In the genomic region with DNA sequence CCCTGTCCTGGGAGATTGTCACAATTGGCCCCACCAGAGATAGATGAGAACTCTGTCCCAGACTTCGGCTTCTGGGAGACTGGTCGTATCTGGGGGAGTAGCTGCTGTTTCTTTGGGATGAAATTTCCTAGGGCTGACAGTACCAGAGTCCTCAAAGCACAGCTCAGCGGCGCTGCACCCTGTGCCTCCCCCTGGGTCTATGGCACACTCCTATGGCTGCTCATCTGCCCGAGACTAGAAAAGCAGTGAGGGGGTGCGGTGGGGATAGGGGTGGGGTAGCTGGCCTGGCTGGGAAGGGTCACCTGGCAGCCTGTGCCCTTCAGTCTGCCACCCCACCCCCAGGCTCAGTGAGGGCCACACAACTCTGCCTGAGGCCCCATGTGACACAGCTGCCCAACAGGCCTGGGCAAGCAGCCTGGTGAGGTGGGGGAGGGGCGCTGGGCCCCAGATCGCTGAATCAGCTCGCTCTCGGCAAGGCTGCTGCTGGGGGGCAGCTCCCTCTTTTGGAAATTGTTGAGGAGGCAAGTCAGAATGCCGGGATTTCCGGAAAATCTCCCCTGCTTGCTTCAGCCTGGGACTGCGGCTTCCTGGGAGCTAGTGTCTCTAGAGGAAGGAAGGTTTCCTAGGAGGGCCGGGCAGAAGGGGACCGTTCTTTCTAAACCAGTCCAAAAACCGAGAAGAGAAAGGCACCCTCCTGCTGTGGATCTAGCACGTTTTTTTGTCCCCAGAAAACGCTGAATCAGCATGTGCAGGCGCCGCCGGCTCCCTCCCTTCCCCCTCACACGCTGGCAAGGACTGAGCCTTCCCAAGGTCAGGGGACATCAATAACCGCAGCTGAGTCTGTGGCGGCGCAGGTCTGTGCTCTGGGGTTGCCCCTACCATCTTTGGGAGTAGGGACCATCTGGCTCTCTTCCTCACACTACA, we compare ENCODE assay signal across 8 mouse cellular contexts. TPM values are rescaled to one million over a fixed set of nuclear protein-coding genes. Genes with fewer than 3 reads are reported as not detected.
DNase-seq lines count a peak whose midpoint lies in the region; ATAC-seq and TF ChIP-seq lines count a peak whose summit lies in the region.

No protein-coding gene starts in this region.

- peaks cover 45% of the 10 kb centered on the region for H3K4me1 ChIP-seq in bone marrow macrophage, adult 2 months (ENCODE audit: control insufficient read depth, insufficient read depth, low read length)
- H3K4me1 ChIP-seq in embryonic fibroblast, embryonic 13.5 days (ENCODE audit: control insufficient read depth, insufficient read depth, low read length): no peaks in the 10 kb centered on the region
- H3K4me1 ChIP-seq in kidney, embryonic 14.5 days (ENCODE audit: control insufficient read depth, insufficient read depth, low read length): peaks cover 32% of the 10 kb centered on the region
- H3K4me1 ChIP-seq in limb, embryonic 13.5 days: peaks cover 22% of the 10 kb centered on the region
- peaks cover 20% of the 10 kb centered on the region for H3K4me1 ChIP-seq in midbrain, embryonic 15.5 days
- H3K4me1 ChIP-seq in stomach, embryonic 16.5 days (ENCODE audit: control insufficient read depth, insufficient read depth, low read length): peaks cover 35% of the 10 kb centered on the region

- TF ChIP-seq POLR2A in bone marrow macrophage, adult 2 months (IDR thresholded peaks at IDR 0.05; ENCODE audit: borderline replicate concordance, low read depth, low read length): no peak
- TF ChIP-seq POLR2A in embryonic fibroblast, embryonic 13.5 days (IDR thresholded peaks at IDR 0.05; ENCODE audit: low read depth, low read length): peak; percentile 50

- 3% methylated on average over 25 of the region's 25 CpGs for WGBS in kidney, embryonic 14.5 days
- WGBS in limb, embryonic 13.5 days: 5% methylated on average over 25 of the region's 25 CpGs
- WGBS in midbrain, embryonic 15.5 days: 5% methylated on average over 25 of the region's 25 CpGs
- 4% methylated on average over 25 of the region's 25 CpGs for WGBS in stomach, embryonic 16.5 days

- peaks cover 3% of the 10 kb centered on the region for H3K79me2 ChIP-seq in C2C12 (ENCODE audit: control insufficient read depth, insufficient read depth)

- H3K4me2 ChIP-seq in kidney, embryonic 14.5 days (replicated peaks; ENCODE audit: low read depth, low read length): peak overlapping the region; percentile 40
- H3K4me2 ChIP-seq in limb, embryonic 13.5 days (replicated peaks): peak overlapping the region; percentile 69
- peak overlapping the region; percentile 48 for H3K4me2 ChIP-seq in midbrain, embryonic 15.5 days
- H3K4me2 ChIP-seq in stomach, embryonic 16.5 days (ENCODE audit: low read depth, low read length): peak overlapping the region; percentile 61

- H3K9ac ChIP-seq in kidney, embryonic 14.5 days (ENCODE audit: low read depth, low read length): peak overlapping the region; percentile 44
- peak overlapping the region; percentile 63 for H3K9ac ChIP-seq in limb, embryonic 13.5 days
- H3K9ac ChIP-seq in midbrain, embryonic 15.5 days: peak overlapping the region; percentile 31
- peak overlapping the region; percentile 76 for H3K9ac ChIP-seq in stomach, embryonic 16.5 days (ENCODE audit: low read length)

- H3K27me3 ChIP-seq in C2C12 (ENCODE audit: control insufficient read depth, insufficient read depth, insufficient read length): no peaks in the 10 kb centered on the region
- H3K27me3 ChIP-seq in kidney, embryonic 14.5 days (ENCODE audit: control insufficient read depth, insufficient read depth, low read length): no peaks in the 10 kb centered on the region
- no peaks in the 10 kb centered on the region for H3K27me3 ChIP-seq in limb, embryonic 13.5 days
- H3K27me3 ChIP-seq in midbrain, embryonic 15.5 days (replicated peaks): no peaks in the 10 kb centered on the region
- no peaks in the 10 kb centered on the region for H3K27me3 ChIP-seq in stomach, embryonic 16.5 days (ENCODE audit: control insufficient read depth, insufficient read depth, low read length)

- TF ChIP-seq CTCF in C2C12 (IDR thresholded peaks at IDR 0.05; ENCODE audit: control insufficient read depth, insufficient read depth, insufficient read length): no peak
- no peak for TF ChIP-seq CTCF in bone marrow macrophage, adult 2 months (IDR thresholded peaks at IDR 0.05; ENCODE audit: low read depth, low read length)
- no peak for TF ChIP-seq CTCF in embryonic fibroblast, embryonic 13.5 days (IDR thresholded peaks at IDR 0.05; ENCODE audit: borderline replicate concordance, insufficient read depth, low read length)

- peak overlapping the region; percentile 14 for H3K4me3 ChIP-seq in C2C12 (ENCODE audit: insufficient read depth, poor library complexity, severe bottlenecking)
- peak overlapping the region; percentile 57 for H3K4me3 ChIP-seq in bone marrow macrophage, adult 2 months (ENCODE audit: insufficient read depth, low read length)
- peak overlapping the region; percentile 7 for H3K4me3 ChIP-seq in embryonic fibroblast, embryonic 13.5 days (ENCODE audit: insufficient read depth, low read length)
- peak overlapping the region; percentile 16 for H3K4me3 ChIP-seq in kidney, embryonic 14.5 days (ENCODE audit: low read length)
- peak overlapping the region; percentile 38 for H3K4me3 ChIP-seq in limb, embryonic 13.5 days
- H3K4me3 ChIP-seq in midbrain, embryonic 15.5 days: peak overlapping the region; percentile 23
- H3K4me3 ChIP-seq in stomach, embryonic 16.5 days (replicated peaks; ENCODE audit: low read length): peak overlapping the region; percentile 40

- no peaks in the 10 kb centered on the region for H3K9me3 ChIP-seq in kidney, embryonic 14.5 days (ENCODE audit: control insufficient read depth, low read length)
- no peaks in the 10 kb centered on the region for H3K9me3 ChIP-seq in limb, embryonic 13.5 days
- no peaks in the 10 kb centered on the region for H3K9me3 ChIP-seq in midbrain, embryonic 15.5 days
- no peaks in the 10 kb centered on the region for H3K9me3 ChIP-seq in stomach, embryonic 16.5 days (replicated peaks; ENCODE audit: control insufficient read depth, low read length)

- H3ac ChIP-seq in C2C12 (ENCODE audit: control insufficient read depth, insufficient read length, low read depth): peak overlapping the region; percentile 55

- DNase-seq in heart, adult 9 months (ENCODE audit: low spot score in 2 of 2): peak; percentile 82 to 87

- H3K27ac ChIP-seq in bone marrow macrophage, adult 2 months (ENCODE audit: insufficient read depth, low read depth, low read length): peak overlapping the region; percentile 93
- H3K27ac ChIP-seq in embryonic fibroblast, embryonic 13.5 days (ENCODE audit: insufficient read depth, low read length): peak overlapping the region; percentile 90
- H3K27ac ChIP-seq in kidney, embryonic 14.5 days (ENCODE audit: low read depth, low read length): peak overlapping the region; percentile 77
- peak overlapping the region; percentile 87 for H3K27ac ChIP-seq in limb, embryonic 13.5 days
- H3K27ac ChIP-seq in midbrain, embryonic 15.5 days: peak overlapping the region; percentile 86
- H3K27ac ChIP-seq in stomach, embryonic 16.5 days (ENCODE audit: low read length): peak overlapping the region; percentile 72

- no peaks in the 10 kb centered on the region for H3K79me3 ChIP-seq in C2C12 (ENCODE audit: low read depth)

- peak; percentile 90 for ATAC-seq in kidney, embryonic 14.5 days (ENCODE audit: low FRiP score, low TSS enrichment)
- ATAC-seq in limb, embryonic 13.5 days (ENCODE audit: low FRiP score, low read depth): peak; percentile 78
- peak; percentile 75 for ATAC-seq in midbrain, embryonic 15.5 days (replicated peaks)
- peak; percentile 80 for ATAC-seq in stomach, embryonic 16.5 days (ENCODE audit: insufficient read depth, low FRiP score)

- H3K36me3 ChIP-seq in C2C12 (ENCODE audit: control insufficient read depth, insufficient read depth): peaks cover 19% of the 10 kb centered on the region
- peaks cover 6% of the 10 kb centered on the region for H3K36me3 ChIP-seq in kidney, embryonic 14.5 days (ENCODE audit: control insufficient read depth, insufficient read depth, low read length)
- peaks cover 20% of the 10 kb centered on the region for H3K36me3 ChIP-seq in limb, embryonic 13.5 days
- H3K36me3 ChIP-seq in midbrain, embryonic 15.5 days (replicated peaks): 0 out of 2 replicates have a peak, but pooled peaks cover 4% of the 10 kb centered on the region
- no peaks in the 10 kb centered on the region for H3K36me3 ChIP-seq in stomach, embryonic 16.5 days (ENCODE audit: control insufficient read depth, insufficient read depth, low read length)

TF ChIP-seq in C2C12, 6 proteins besides CTCF, POLR2A, EP300 and RAD21:
- no peak for TF ChIP-seq MYOG (IDR thresholded peaks at IDR 0.05; ENCODE audit: control insufficient read depth, extremely low read depth, insufficient read length)
- TF ChIP-seq FOSL1 (IDR thresholded peaks at IDR 0.05; ENCODE audit: insufficient read depth, low read length, poor library complexity, severe bottlenecking): no peak
- no peak for TF ChIP-seq CEBPB (IDR thresholded peaks at IDR 0.05; ENCODE audit: low read depth)
- TF ChIP-seq MYOD1 (IDR thresholded peaks at IDR 0.05; ENCODE audit: control insufficient read depth, insufficient read length, low read depth): no peak
- TF ChIP-seq USF1 (IDR thresholded peaks at IDR 0.05; ENCODE audit: low read depth): peak; percentile 71
- peak; percentile 28 for TF ChIP-seq MAX (IDR thresholded peaks at IDR 0.05)

RNA-seq across cellular contexts. Expression of a gene that starts 9.9 kb away (rescaled TPM):
- polyA plus RNA-seq in C2C12 (2012; fragmentation: generic; extraction: Trizol): 20.8 TPM
- 17.8 and 18.0 TPM in 2 replicates for polyA plus RNA-seq in bone marrow macrophage, adult 2 months (2012; ENCODE audit: insufficient read depth, insufficient read length, missing spikeins)
- polyA plus RNA-seq in embryonic fibroblast, embryonic 13.5 days (2011; ENCODE audit: insufficient read length, low read depth, missing spikeins): 21.1 and 23.1 TPM in 2 replicates
- 3.7 and 6.6 TPM in 2 replicates for polyA plus RNA-seq in kidney, embryonic 14.5 days (2014; fragmentation: Nextera tagmentation; extraction: Ambion mirVana)
- polyA plus RNA-seq in limb, embryonic 13.5 days (2015; fragmentation: Nextera tagmentation; extraction: Ambion mirVana): 5.2 and 6.0 TPM in 2 replicates
- 14.3 and 16.9 TPM in 2 replicates for polyA plus RNA-seq in midbrain, embryonic 15.5 days (2015; fragmentation: Nextera tagmentation; extraction: Ambion mirVana)
- polyA plus RNA-seq in stomach, embryonic 16.5 days (2015; fragmentation: Nextera tagmentation; extraction: Ambion mirVana): 16.8 and 18.8 TPM in 2 replicates

Comparison
In these comparisons a context has a peak if more than half of its experiments do, and no peak if none do; other contexts are left out.
1. Peak in every context shown above with its lines: DNase-seq, ATAC-seq, H3K4me3 ChIP-seq and H3K27ac ChIP-seq.
2. H3K4me3 ChIP-seq: peak in every context shown above with its lines; median percentile 57 in bone marrow macrophage, adult 2 months; 40 in stomach, embryonic 16.5 days; 38 in limb, embryonic 13.5 days; 23 in midbrain, embryonic 15.5 days; 16 in kidney, embryonic 14.5 days; 14 in C2C12; 7 in embryonic fibroblast, embryonic 13.5 days.